Comparison of ENCODE assay signal across 20 mouse cellular contexts in genomic region chr1:37049159-37049558, GRCm38 (mm10). TPM values are rescaled to one million over a fixed set of nuclear protein-coding genes. Genes with fewer than 3 reads are reported as not detected.
DNase-seq lines count a peak whose midpoint lies in the region; ATAC-seq and TF ChIP-seq lines count a peak whose summit lies in the region.
"Had no signal": no experiment of that assay in that cellular context is flagged by ENCODE, and none has a peak within 500 bp of the region (broad histone marks: within the 10 kb centered on the region; RNA-seq: fewer than 3 reads in every experiment).

No protein-coding gene starts in this region.

- ATAC-seq in kidney, postnatal 0 days (replicated peaks; ENCODE audit: low FRiP score, low read depth), result no peak
- no peak for ATAC-seq in kidney, embryonic 15.5 days (replicated peaks; ENCODE audit: low FRiP score)
- ATAC-seq in hindbrain, embryonic 12.5 days (ENCODE audit: low FRiP score), result no peak
- ATAC-seq: forebrain, embryonic 16.5 days had no signal

- DNase-seq in kidney, postnatal 0 days (ENCODE audit: low spot score), result peak; percentile 24
- peak; percentile 88 for DNase-seq in ES-CJ7 (ENCODE audit: low read depth, low spot score)
- peak; percentile 75 for DNase-seq in ZHBTc4 (ENCODE audit: low read depth, low spot score)
- DNase-seq in urinary bladder, postnatal 4 days (ENCODE audit: low spot score in 2 of 2), result no peak
- DNase-seq: adrenal gland, adult 2 months; adrenal gland, postnatal 25 days; cerebellum, adult 18-20 months; cerebellum, adult 9-11 months; cerebellum, postnatal 36 days; gastrocnemius, postnatal 10 days; heart, adult 2 months had no signal

- no peaks in the 10 kb centered on the region for H3K36me3 ChIP-seq in kidney, postnatal 0 days (ENCODE audit: insufficient read depth, low read length)
- H3K36me3 ChIP-seq in kidney, embryonic 15.5 days, result no peaks in the 10 kb centered on the region
- H3K36me3 ChIP-seq in hindbrain, embryonic 12.5 days, result no peaks in the 10 kb centered on the region
- H3K36me3 ChIP-seq: embryonic facial prominence, embryonic 13.5 days; forebrain, embryonic 12.5 days; hindbrain, embryonic 10.5 days; hindbrain, embryonic 15.5 days had no signal

- H3K9ac ChIP-seq in kidney, postnatal 0 days (ENCODE audit: low read depth, low read length), result no peak overlapping the region
- H3K9ac ChIP-seq in kidney, embryonic 15.5 days, result no peak overlapping the region
- H3K9ac ChIP-seq in hindbrain, embryonic 12.5 days, result no peak overlapping the region
- H3K9ac ChIP-seq: embryonic facial prominence, embryonic 13.5 days; forebrain, embryonic 12.5 days; hindbrain, embryonic 15.5 days had no signal

- no peaks in the 10 kb centered on the region; the same call in 1 of the 2 replicates for H3K9me3 ChIP-seq in kidney, postnatal 0 days (replicated peaks; ENCODE audit: low read length)
- H3K9me3 ChIP-seq in kidney, embryonic 15.5 days (replicated peaks), result no peaks in the 10 kb centered on the region; the same call in 1 of the 2 replicates
- peaks cover 6% of the 10 kb centered on the region; the same call in 1 of the 2 replicates for H3K9me3 ChIP-seq in hindbrain, embryonic 12.5 days (replicated peaks)
- H3K9me3 ChIP-seq: embryonic facial prominence, embryonic 13.5 days; forebrain, embryonic 12.5 days had no signal

- TF ChIP-seq CTCF in kidney, postnatal 0 days (IDR thresholded peaks at IDR 0.05; ENCODE audit: low read depth), result no peak

- H3K4me2 ChIP-seq in kidney, postnatal 0 days (ENCODE audit: low read length), result no peak overlapping the region
- H3K4me2 ChIP-seq in kidney, embryonic 15.5 days, result no peak overlapping the region
- no peak overlapping the region for H3K4me2 ChIP-seq in hindbrain, embryonic 12.5 days (replicated peaks)
- H3K4me2 ChIP-seq: embryonic facial prominence, embryonic 13.5 days; forebrain, embryonic 12.5 days; heart, embryonic 11.5 days; hindbrain, embryonic 15.5 days had no signal

- no peak overlapping the region for H3K4me3 ChIP-seq in kidney, postnatal 0 days (replicated peaks; ENCODE audit: low read depth, low read length)
- no peak overlapping the region for H3K4me3 ChIP-seq in kidney, embryonic 15.5 days (replicated peaks)
- H3K4me3 ChIP-seq in hindbrain, embryonic 12.5 days, result no peak overlapping the region
- H3K4me3 ChIP-seq: embryonic facial prominence, embryonic 13.5 days; forebrain, embryonic 12.5 days; heart, adult 2 months; hindbrain, embryonic 10.5 days; hindbrain, embryonic 15.5 days had no signal

- H3K4me1 ChIP-seq in kidney, postnatal 0 days (replicated peaks; ENCODE audit: insufficient read depth, low read length), result no peaks in the 10 kb centered on the region
- H3K4me1 ChIP-seq in kidney, embryonic 15.5 days, result 0 out of 2 replicates have a peak, but pooled peaks cover 3% of the 10 kb centered on the region
- no peaks in the 10 kb centered on the region for H3K4me1 ChIP-seq in hindbrain, embryonic 12.5 days
- H3K4me1 ChIP-seq: forebrain, embryonic 12.5 days; hindbrain, embryonic 10.5 days; hindbrain, embryonic 15.5 days had no signal

- H3K27me3 ChIP-seq in kidney, postnatal 0 days (ENCODE audit: insufficient read depth, low read length), result no peaks in the 10 kb centered on the region
- no peaks in the 10 kb centered on the region for H3K27me3 ChIP-seq in kidney, embryonic 15.5 days
- H3K27me3 ChIP-seq in hindbrain, embryonic 12.5 days, result no peaks in the 10 kb centered on the region
- H3K27me3 ChIP-seq: CH12.LX; embryonic facial prominence, embryonic 13.5 days; forebrain, embryonic 12.5 days; hindbrain, embryonic 15.5 days had no signal

- no peak overlapping the region for H3K27ac ChIP-seq in kidney, postnatal 0 days
- no peak overlapping the region for H3K27ac ChIP-seq in kidney, embryonic 15.5 days
- H3K27ac ChIP-seq in hindbrain, embryonic 12.5 days, result no peak overlapping the region
- H3K27ac ChIP-seq: embryonic facial prominence, embryonic 13.5 days; forebrain, embryonic 12.5 days; heart, adult 2 months; hindbrain, embryonic 10.5 days; hindbrain, embryonic 15.5 days had no signal

- 34% methylated on average over 4 of the region's 4 CpGs for WGBS in kidney, postnatal 0 days
- 22% methylated on average over 4 of the region's 4 CpGs for WGBS in kidney, embryonic 15.5 days
- 55% methylated on average over 4 of the region's 4 CpGs for WGBS in hindbrain, embryonic 12.5 days

RNA-seq across cellular contexts. Expression of gene Vwa3b, which starts 22.8 kb away (rescaled TPM):
- polyA plus RNA-seq in kidney, postnatal 0 days (2015; fragmentation: Nextera tagmentation; extraction: Ambion mirVana), result 0.15 and 0.24 TPM in 2 replicates
- 0.51 TPM in 1 of 2 replicates, not detected in the other for polyA plus RNA-seq in kidney, embryonic 15.5 days (2015; fragmentation: Nextera tagmentation; extraction: Ambion mirVana)
- polyA plus RNA-seq in hindbrain, embryonic 12.5 days (2016; fragmentation: Nextera tagmentation; extraction: Ambion mirVana), result 0.96 and 2.7 TPM in 2 replicates
- polyA plus RNA-seq: adrenal gland, adult 2 months; heart, embryonic 11.5 days had no signal

Comparison
In these comparisons a context has a peak if more than half of its experiments do, and no peak if none do; other contexts are left out.
1. DNase-seq: peak in kidney, postnatal 0 days (single experiment), ES-CJ7 (single experiment) and ZHBTc4 (single experiment); none in urinary bladder, postnatal 4 days (0 of 2).